Mouse (Mus musculus) liver, adult (tissue): ENCODE results near the gene Katna1.

ENCODE experiments used
- GATA4 ChIP-seq: IDR thresholded peaks from 2 replicates; pipeline ENCODE4 v1.6.1; 2014; ENCODE audit warnings: mild to moderate bottlenecking, low read length; ENCODE audit not compliant: insufficient replicate concordance

Gene Katna1

GRCm38 (mm10) chr10:7725751-7726500, at the start of gene Katna1:
TSS of gene Katna1 (plus strand) at chr10:7726000.
- TF ChIP-seq GATA4: peak; percentile 65; the same call in 1 of the 2 replicates

GRCm38 (mm10) chr10:7680731-7681301, 45.0 kb upstream of the Katna1 start, which contains the start of the genes Pcmt1 and Lats1:
TSS of gene Pcmt1 (minus strand) at chr10:7681136.
TSS of gene Lats1 (plus strand) at chr10:7681214.
- peak; percentile 28; the same call in 1 of the 2 replicates for TF ChIP-seq GATA4

GRCm38 (mm10) chr10:7681343-7682025, 44.3 kb upstream of the Katna1 start:
- no peak for TF ChIP-seq GATA4

GRCm38 (mm10) chr10:7682249-7682648, 43.6 kb upstream of the Katna1 start:
- no peak for TF ChIP-seq GATA4

- TF ChIP-seq GATA4: no peak
These were observed 38.9 kb upstream of the Katna1 start for GRCm38 (mm10) chr10:7686902-7687301.

GRCm38 (mm10) chr10:7695286-7695685, 30.5 kb upstream of the Katna1 start:
- no peak for TF ChIP-seq GATA4

- no peak for TF ChIP-seq GATA4
These were observed 25.7 kb upstream of the Katna1 start for GRCm38 (mm10) chr10:7700120-7700519.

GRCm38 (mm10) chr10:7702586-7702985, 23.2 kb upstream of the Katna1 start:
- TF ChIP-seq GATA4: no peak

GRCm38 (mm10) chr10:7710121-7710520, 15.7 kb upstream of the Katna1 start:
- no peak for TF ChIP-seq GATA4

- TF ChIP-seq GATA4: no peak
These were observed 13.3 kb upstream of the Katna1 start for GRCm38 (mm10) chr10:7712506-7712905.

GRCm38 (mm10) chr10:7715056-7715455, 10.7 kb upstream of the Katna1 start:
- no peak for TF ChIP-seq GATA4

GRCm38 (mm10) chr10:7726501-7726812, 657 bp downstream of the Katna1 start:
- no peak for TF ChIP-seq GATA4

- TF ChIP-seq GATA4: no peak
These were observed 1.2 kb downstream of the Katna1 start for GRCm38 (mm10) chr10:7727011-7727410.

- TF ChIP-seq GATA4: no peak
These were observed 5.8 kb downstream of the Katna1 start for GRCm38 (mm10) chr10:7731582-7731981.

GRCm38 (mm10) chr10:7737122-7737521, 11.3 kb downstream of the Katna1 start:
- TF ChIP-seq GATA4: no peak

- TF ChIP-seq GATA4: no peak
These were observed 12.1 kb downstream of the Katna1 start for GRCm38 (mm10) chr10:7737914-7738313.

- TF ChIP-seq GATA4: no peak
These were observed 23.0 kb downstream of the Katna1 start for GRCm38 (mm10) chr10:7748752-7749151.

- no peak for TF ChIP-seq GATA4
These were observed 31.7 kb downstream of the Katna1 start for GRCm38 (mm10) chr10:7757544-7757943.
